Mouse (Mus musculus) spleen, embryonic (tissue): Measurements from ENCODE around the gene Fbxo21.

ENCODE experiments used
- CTCF ChIA-PET: fragments of 350-600 bp; sonication (Branson Sonifier 250); formaldehyde crosslinking; loops from one replicate; lab custom pipeline; 2022; lab: Charles Lee

The Fbxo21 gene

DNA sequence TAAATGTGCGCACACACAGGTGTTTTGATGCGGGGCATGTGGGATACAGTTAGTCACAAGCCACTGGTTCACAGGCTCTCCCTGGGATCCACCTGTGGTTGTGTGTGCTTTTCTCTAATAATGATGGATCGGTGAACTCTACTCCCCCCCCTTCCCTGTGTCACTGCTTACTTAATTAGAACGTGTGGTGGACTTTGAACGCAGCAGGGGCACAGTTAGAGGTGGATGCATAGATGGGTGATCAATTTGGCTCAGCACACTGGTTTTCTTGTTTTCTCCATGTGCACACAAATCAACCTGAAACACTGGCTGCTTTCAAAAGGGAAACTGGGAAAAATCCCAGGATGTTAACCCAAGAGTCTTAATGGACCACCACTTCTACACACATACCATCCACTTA, 2.6 kb downstream of the Fbxo21 start:
- CTCF ChIA-PET = no interaction called here

- CTCF ChIA-PET = interaction anchor here (0.6 kb wide), 1 partner anchor 17 kb away, joined by 13 read pairs; no protein-coding TSS in a partner anchor
Observed at GRCm38 (mm10) chr5:117980921-117981320, 4.4 kb downstream of the Fbxo21 start.

DNA sequence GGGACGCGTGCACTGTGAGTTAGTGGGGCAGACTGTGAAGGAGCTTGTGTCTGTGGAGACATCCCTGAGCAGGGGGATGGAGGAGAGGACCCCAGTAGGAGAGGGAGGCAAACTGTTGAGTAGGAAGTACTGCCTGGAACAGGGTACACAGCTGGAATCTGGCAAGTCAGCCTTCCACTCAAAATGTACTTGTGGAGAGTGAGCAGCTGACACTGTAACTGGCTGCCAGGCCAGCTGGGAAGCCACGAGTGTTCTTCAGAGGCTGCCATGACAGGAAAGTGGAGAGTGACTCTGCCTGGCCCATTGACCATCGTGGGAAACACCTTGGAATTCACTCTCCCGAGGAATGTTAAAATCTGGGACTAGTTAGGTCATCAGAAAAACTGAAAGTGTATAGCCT, 5.4 kb downstream of the Fbxo21 start:
- CTCF ChIA-PET = no interaction called here

GRCm38 (mm10) chr5:117986327-117986726, 9.8 kb downstream of the Fbxo21 start:
- CTCF ChIA-PET = no interaction called here

DNA sequence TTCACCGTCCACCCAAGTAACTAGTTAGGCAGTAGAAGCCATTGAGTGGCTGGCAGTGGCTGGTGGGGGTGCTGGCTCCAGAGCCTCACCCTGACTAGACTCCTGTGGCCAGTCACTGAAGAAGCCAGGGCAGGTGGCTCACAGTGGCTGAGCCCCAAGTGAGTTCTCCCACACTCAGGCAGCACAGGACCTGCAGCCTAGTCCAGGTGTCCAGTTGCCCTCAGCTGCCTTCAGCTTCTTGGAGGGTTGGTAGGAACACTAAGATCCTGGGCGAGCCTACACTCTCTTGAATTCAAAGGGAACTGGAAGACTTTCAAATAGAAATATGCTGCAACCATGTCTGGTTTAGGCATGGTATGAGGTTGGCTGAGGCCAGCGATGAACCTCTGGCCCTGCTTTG, 11.4 kb downstream of the Fbxo21 start:
- CTCF ChIA-PET = interaction anchor here (0.6 kb wide), 1 partner anchor 17 kb away, joined by 3 read pairs; no protein-coding TSS in a partner anchor

GRCm38 (mm10) chr5:117988367-117988766, 11.8 kb downstream of the Fbxo21 start:
- CTCF ChIA-PET = no interaction called here

DNA sequence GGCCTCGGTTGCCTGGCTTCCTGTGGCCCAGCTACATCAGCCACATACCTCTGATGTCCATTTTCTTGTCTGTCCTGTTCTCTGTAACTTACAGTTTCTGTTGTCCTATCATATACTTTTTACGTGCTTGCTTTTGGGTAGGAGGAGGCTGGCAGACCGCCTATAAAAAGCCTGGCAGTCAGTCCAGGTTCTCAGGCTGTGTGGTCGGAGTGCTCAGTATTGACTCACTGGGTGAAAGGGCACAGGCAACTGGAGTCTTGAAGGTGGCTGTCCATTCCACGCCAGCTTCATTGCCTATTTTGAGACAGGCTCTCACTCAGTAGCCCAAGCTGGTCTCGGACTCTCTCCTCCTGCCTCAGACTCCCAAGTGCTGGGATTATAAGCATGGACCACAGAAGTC, 13.2 kb downstream of the Fbxo21 start:
- CTCF ChIA-PET = no interaction called here

DNA sequence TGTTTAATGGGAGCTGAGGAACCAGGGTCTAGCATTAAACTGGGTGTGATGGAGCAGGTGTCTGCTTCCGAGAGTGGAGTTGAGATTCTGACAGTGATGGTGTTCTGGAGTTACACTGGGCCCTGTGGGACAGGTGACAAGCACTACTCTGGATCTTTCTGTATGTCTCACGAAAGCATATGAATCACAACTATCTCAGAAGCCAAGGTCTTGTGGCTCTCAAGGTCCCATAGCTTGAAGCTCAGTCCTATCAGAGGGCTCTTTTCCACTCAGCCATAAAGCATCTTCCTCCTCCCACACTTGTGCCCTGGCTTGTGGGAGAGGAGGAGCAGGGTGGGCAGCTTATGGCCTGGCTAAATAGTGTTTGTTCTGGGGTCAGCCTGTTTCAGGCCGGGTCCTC, 14.4 kb downstream of the Fbxo21 start:
- CTCF ChIA-PET = no interaction called here

DNA sequence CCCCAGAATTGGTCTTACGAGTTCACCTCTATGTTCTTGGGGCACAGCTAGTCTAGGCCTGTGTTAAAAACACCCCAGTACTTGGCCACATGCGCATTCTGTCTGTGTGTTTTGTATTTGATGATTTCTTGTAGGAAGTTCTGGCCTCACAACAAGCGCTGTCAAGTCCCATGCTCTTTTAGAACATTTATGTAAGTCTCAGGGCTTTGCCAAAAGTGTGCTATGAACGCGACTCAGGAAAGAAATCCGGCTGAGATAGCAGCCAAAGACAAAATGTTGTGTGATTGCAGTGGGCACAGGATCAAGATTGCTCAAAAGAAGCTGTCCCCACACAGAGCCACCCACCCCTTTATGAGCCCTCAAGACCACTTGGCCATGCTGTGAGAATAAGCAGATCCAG, 17.0 kb downstream of the Fbxo21 start:
- CTCF ChIA-PET = no interaction called here

DNA sequence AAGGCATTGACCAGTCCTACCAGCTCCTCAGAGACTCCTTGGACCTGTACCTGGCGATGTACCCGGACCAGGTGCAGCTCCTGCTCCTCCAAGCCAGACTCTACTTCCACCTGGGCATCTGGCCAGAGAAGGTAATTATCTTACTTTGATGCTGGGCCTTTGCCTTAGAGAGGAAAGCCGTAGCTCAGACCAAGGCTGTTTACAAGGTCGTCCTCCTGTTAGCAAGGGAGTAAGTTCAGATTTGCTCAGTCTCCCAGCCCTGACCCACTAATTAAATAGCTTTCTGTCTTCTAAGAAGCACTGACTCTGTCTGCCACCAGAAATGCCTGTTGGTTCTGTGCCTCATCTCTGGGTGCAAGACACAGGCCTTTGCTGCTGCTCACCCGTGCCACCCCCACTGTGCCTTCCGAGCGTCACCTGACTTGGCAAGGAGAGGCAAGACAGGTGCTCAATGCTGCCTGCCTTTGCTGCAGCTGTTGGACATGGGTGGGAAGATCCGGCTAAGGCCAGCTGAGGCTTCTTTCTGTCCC, 18.9 kb downstream of the Fbxo21 start:
- CTCF ChIA-PET = no interaction called here

- CTCF ChIA-PET = no interaction called here
Observed at GRCm38 (mm10) chr5:117995911-117996310, 19.4 kb downstream of the Fbxo21 start.

DNA sequence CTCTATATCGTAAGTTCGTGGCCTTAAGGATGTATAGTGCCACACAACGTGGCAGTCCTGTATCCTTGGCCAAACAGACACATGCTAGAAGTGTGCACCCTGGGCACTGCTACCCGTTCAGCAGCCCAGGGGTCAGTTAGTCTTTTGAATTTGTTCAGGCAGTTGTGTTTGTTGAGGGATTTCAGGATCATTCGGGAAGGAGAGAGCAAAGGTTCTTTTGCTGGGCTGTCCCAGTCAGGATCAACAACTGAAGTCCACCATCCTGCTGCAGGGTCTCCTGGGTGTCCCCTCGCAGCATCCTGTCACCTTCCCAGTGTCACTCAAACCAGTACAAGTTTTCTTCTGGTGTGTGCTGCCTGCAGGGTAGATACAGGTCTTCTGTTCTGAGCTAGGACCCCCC, 20.1 kb downstream of the Fbxo21 start:
- CTCF ChIA-PET = no interaction called here

DNA sequence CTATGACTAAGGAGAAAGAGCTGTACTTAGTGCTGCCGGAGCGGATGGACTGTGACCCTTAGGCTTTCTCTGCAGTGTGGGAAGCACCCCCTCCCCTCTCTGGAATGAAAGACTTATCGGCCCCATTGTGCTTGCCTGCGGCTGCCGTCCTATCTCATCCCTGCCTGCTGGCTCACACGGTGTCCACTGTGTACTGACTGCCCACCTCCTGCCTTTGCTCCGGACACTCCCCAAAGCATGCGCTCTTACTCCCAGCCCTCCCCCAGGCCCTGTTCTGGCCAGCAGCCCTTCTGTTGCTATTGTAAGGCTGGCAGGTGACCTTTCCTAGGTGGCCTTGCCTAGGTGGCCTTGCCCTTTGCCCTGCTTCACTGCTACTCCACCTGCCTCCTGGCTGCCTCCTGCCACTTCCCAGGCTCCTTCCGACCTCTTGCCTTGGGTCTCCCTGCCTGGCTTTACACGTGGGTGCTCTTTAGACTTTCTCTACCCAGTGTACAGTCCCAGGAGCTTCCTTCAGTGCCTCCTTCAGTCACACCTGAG, 21.0 kb downstream of the Fbxo21 start:
- CTCF ChIA-PET = interaction anchor here (0.5 kb wide), 1 partner anchor 17 kb away, joined by 13 read pairs; no protein-coding TSS in a partner anchor

- CTCF ChIA-PET = no interaction called here
Observed at GRCm38 (mm10) chr5:117999061-117999460, 22.5 kb downstream of the Fbxo21 start.

- CTCF ChIA-PET = no interaction called here
Observed at GRCm38 (mm10) chr5:117999584-117999983, 23.1 kb downstream of the Fbxo21 start.

DNA sequence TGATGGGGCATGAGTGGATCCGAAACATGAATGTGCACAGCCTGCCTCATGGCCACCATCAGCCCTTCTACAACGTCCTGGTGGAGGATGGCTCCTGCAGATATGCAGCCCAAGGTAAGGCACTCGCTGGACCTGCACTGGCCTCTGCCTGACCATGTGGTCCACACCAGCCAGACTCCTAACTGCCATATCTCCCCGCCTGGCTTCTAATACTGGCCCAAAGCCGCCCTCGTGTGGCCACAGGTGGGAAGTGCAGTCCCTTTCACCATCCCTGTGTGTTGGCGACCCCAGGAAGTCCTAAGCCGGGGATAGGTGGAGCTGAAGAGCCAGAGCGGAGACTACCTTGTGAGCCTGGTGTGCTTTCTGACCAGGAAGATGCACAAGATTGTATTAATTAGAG, 25.5 kb downstream of the Fbxo21 start:
- CTCF ChIA-PET = interaction anchor here (0.6 to 1.0 kb wide), 2 partner anchors 15 to 67 kb away, joined by 4 read pairs; no protein-coding TSS in a partner anchor

DNA sequence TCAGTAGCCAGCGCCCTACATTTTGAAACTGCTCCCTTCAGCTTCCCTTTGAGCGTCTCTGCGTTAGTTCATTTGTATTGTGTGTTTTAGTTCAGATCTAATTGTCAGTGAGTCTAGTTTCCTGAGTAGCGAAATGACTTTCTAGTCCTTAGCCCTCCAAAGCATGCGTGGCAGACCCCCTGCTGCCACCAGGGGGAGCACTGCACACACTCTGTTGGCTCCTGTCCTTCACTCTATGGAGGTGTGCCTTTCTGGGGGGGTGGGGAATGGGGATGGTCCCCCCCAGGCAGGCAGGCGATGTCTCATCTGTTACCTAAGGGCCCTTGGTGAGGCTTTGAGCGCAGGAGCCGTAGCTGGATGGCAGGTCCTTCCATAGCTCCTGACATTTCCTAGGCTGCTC, 28.1 kb downstream of the Fbxo21 start:
- CTCF ChIA-PET = interaction anchor here (0.5 to 0.9 kb wide), 3 partner anchors 17 to 66 kb away, joined by 3 to 8 read pairs (median 3); no protein-coding TSS in a partner anchor

- CTCF ChIA-PET = interaction anchor here (0.6 kb wide), 1 partner anchor 67 kb away, joined by 13 read pairs; no protein-coding TSS in a partner anchor
Observed at GRCm38 (mm10) chr5:118005728-118006127, 29.2 kb downstream of the Fbxo21 start.

DNA sequence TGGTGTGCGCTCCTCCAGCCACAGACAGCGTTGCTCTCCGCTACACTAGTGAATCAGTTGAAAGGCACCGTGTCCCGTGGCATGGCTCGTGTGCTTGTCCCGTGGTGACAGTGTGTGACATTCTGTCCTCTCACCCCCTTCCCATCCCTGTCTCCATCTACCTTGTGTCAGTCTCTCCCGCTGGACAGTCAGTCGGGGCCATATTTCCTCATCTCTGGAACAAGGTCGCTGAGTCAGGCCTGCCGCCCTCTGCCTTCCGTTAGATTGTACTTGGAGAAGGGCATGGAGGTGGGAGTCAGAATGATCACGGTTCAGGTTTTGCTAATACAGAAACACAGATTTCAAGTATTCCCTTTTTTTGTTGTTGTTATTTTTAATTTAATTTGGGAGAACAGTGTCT, 31.8 kb downstream of the Fbxo21 start:
- CTCF ChIA-PET = no interaction called here

GRCm38 (mm10) chr5:118010872-118011271, 34.3 kb downstream of the Fbxo21 start:
- CTCF ChIA-PET = no interaction called here

DNA sequence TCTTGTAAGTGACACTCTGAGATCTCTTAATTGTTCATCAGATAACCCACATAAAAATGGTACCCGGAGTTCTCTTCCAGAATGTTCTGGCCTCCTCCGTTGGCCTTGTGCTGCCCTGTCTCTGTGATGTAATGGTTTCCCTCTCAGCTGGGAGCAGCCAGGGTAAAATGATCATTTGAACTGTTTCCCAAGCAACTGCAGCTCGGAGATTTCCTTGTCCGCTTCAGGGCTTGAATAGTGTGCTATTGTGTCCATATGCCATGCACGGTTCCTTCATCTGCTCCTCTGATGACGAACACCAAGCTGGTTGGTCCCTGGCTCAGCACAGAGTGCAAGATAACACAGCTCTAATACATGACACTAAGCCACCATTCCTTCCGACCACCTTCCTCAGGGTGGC, 35.3 kb downstream of the Fbxo21 start:
- CTCF ChIA-PET = no interaction called here

DNA sequence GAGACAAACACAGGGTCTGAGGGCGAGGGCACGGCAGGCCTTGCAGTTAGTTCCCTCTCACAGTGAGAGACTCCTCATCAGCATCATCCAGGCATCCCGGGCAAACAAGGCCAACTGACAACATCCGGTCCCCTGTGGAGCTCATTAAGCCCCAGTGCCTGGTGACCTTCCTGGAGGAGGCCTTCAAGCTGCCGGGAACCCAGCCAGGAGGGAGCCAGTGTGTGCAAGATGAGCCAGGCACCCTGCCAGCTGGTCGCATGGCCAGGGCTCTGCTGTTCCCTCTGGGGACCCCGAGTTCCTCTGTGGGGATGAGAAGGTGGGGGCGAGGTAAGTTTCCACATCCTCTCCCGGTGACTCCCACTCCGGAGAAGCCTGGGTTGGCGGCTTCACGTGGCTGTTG, 38.5 kb downstream of the Fbxo21 start:
- CTCF ChIA-PET = no interaction called here

GRCm38 (mm10) chr5:118015669-118016068, 39.1 kb downstream of the Fbxo21 start:
- CTCF ChIA-PET = interaction anchor here (0.6 kb wide), 1 partner anchor 733 kb away, joined by 4 read pairs; no protein-coding TSS in a partner anchor
